Mouse (Mus musculus) MEL (cell line): ENCODE results near the gene Sox14. TPM values are rescaled to one million over a fixed set of nuclear protein-coding genes. Genes with fewer than 3 reads are reported as not detected.

ENCODE experiments used
- DNase-seq: peaks from one replicate; pipeline ENCODE4 v3.0.0; 2011; ENCODE audit warnings: low read depth, low spot score
- H3K27ac ChIP-seq: 2 replicates; pipeline ENCODE4 v1.5.1; 2012; ENCODE audit warnings: low read depth, mild to moderate bottlenecking, control low read depth, low read length, moderate library complexity; ENCODE audit not compliant: control insufficient read depth
- H3K27me3 ChIP-seq, 2 experiments: fragments of 150-350 bp in 1 of 2; sonication (generic) in 1 of 2; 2 replicates each; pipeline ENCODE4 v1.6.1; 2012; ENCODE audit warnings: low read length in 2 of 2, mild to moderate bottlenecking in 2 of 2, improper control_type of control experiment in 1 of 2, moderate library complexity in 1 of 2; ENCODE audit not compliant: insufficient read depth in 2 of 2, control insufficient read depth in 1 of 2
- H3K36me3 ChIP-seq, 2 experiments: 2 replicates each; pipeline ENCODE4 v1.6.1; 2012 to 2014; ENCODE audit warnings: low read length in 2 of 2, improper control_type of control experiment in 1 of 2, inconsistent platforms in 1 of 2, mild to moderate bottlenecking in 1 of 2; ENCODE audit not compliant: insufficient read depth in 2 of 2, control insufficient read depth in 1 of 2
- H3K4me1 ChIP-seq, 2 experiments: fragments of 150-350 bp in 1 of 2; sonication (generic) in 1 of 2; 2 replicates each; pipeline ENCODE4 v1.6.1; 2012; ENCODE audit warnings: low read length in 2 of 2, improper control_type of control experiment in 1 of 2, mild to moderate bottlenecking in 1 of 2; ENCODE audit not compliant: insufficient read depth in 2 of 2, control insufficient read depth in 1 of 2
- H3K4me3 ChIP-seq, 2 experiments: fragments of 150-350 bp in 1 of 2; sonication (generic) in 1 of 2; 2 replicates each; pipeline ENCODE4 v1.5.1; 2012; ENCODE audit warnings: low read depth in 2 of 2, low read length in 2 of 2, mild to moderate bottlenecking in 2 of 2, moderate library complexity in 2 of 2, control low read depth in 1 of 2, improper control_type of control experiment in 1 of 2; ENCODE audit not compliant: control insufficient read depth in 1 of 2, insufficient read depth in 1 of 2
- H3K79me2 ChIP-seq: 2 replicates; pipeline ENCODE4 v1.6.1; 2012; ENCODE audit warnings: mild to moderate bottlenecking, low read length, moderate library complexity; ENCODE audit not compliant: control insufficient read depth, poor library complexity, insufficient read depth
- H3K9ac ChIP-seq: 2 replicates; pipeline ENCODE4 v1.6.1; 2012; ENCODE audit warnings: low read depth, mild to moderate bottlenecking, control low read depth, low read length, moderate library complexity; ENCODE audit not compliant: control insufficient read depth, poor library complexity, severe bottlenecking
- H3K9me3 ChIP-seq: fragments of 150-350 bp; sonication (generic); replicated peaks from 2 replicates; pipeline ENCODE4 v1.6.1; 2012; ENCODE audit warnings: mild to moderate bottlenecking, low read length, improper control_type of control experiment, moderate library complexity; ENCODE audit not compliant: insufficient read depth
- CHD1 ChIP-seq: IDR thresholded peaks from 2 replicates; pipeline ENCODE4 v1.6.1; 2012; ENCODE audit warnings: low read depth, mild to moderate bottlenecking, inconsistent platforms, low read length, improper control_type of control experiment
- CTCF ChIP-seq, 3 experiments: IDR thresholded peaks in 2 of 3; conservative IDR thresholded peaks in 1 of 3; 2 replicates each; pipeline ENCODE4 v1.5.1; 2011 to 2012; ENCODE audit warnings: low read length in 3 of 3, low read depth in 2 of 3, mild to moderate bottlenecking in 2 of 3, improper control_type of control experiment in 1 of 3, inconsistent platforms in 1 of 3, mixed read lengths in 1 of 3, moderate library complexity in 1 of 3; ENCODE audit not compliant: control insufficient read depth in 1 of 3, insufficient read depth in 1 of 3, poor library complexity in 1 of 3, severe bottlenecking in 1 of 3
- E2F4 ChIP-seq: IDR thresholded peaks from 2 replicates; pipeline ENCODE4 v1.6.1; 2011; ENCODE audit warnings: low read depth, low read length, improper control_type of control experiment, borderline replicate concordance
- ELF1 ChIP-seq: IDR thresholded peaks from 2 replicates; pipeline ENCODE4 v1.6.1; 2014; ENCODE audit warnings: low read depth, mild to moderate bottlenecking, inconsistent platforms, low read length, improper control_type of control experiment, moderate library complexity
- EP300 ChIP-seq, 2 experiments: IDR thresholded peaks; 2 replicates each; pipeline ENCODE4 v1.6.1; 2011; ENCODE audit warnings: improper control_type of control experiment in 2 of 2, low read length in 2 of 2, low read depth in 1 of 2, mild to moderate bottlenecking in 1 of 2
- GABPA ChIP-seq: IDR thresholded peaks from 2 replicates; pipeline ENCODE4 v1.6.1; 2012; ENCODE audit warnings: low read depth, mild to moderate bottlenecking, inconsistent platforms, low read length, improper control_type of control experiment, moderate library complexity
- KAT2A ChIP-seq: conservative IDR thresholded peaks from 2 replicates; pipeline ENCODE4 v1.6.1; 2012; ENCODE audit warnings: low read depth, low read length, improper control_type of control experiment, inconsistent platforms
- MEF2A ChIP-seq: IDR thresholded peaks from 2 replicates; pipeline ENCODE4 v1.6.1; 2014; ENCODE audit warnings: low read depth, mild to moderate bottlenecking, inconsistent platforms, low read length, improper control_type of control experiment; ENCODE audit not compliant: poor library complexity, insufficient replicate concordance, severe bottlenecking; ENCODE audit errors: extremely low read depth
- MXI1 ChIP-seq: IDR thresholded peaks from 2 replicates; pipeline ENCODE4 v1.6.1; 2011; ENCODE audit warnings: mild to moderate bottlenecking, low read depth, low read length, improper control_type of control experiment
- NELFE ChIP-seq: IDR thresholded peaks from 2 replicates; pipeline ENCODE4 v1.6.1; 2011; ENCODE audit warnings: low read depth, low read length, improper control_type of control experiment
- NRF1 ChIP-seq: IDR thresholded peaks from 2 replicates; pipeline ENCODE4 v1.6.1; 2014; ENCODE audit warnings: low read depth, mild to moderate bottlenecking, inconsistent platforms, low read length, improper control_type of control experiment, moderate library complexity; ENCODE audit not compliant: poor library complexity, insufficient read depth, severe bottlenecking
- POLR2A ChIP-seq, 2 experiments: IDR thresholded peaks; 2 replicates each; pipeline ENCODE4 v1.6.1; 2011 to 2012; ENCODE audit warnings: low read length in 2 of 2, mild to moderate bottlenecking in 2 of 2, control low read depth in 1 of 2, improper control_type of control experiment in 1 of 2, low read depth in 1 of 2, moderate library complexity in 1 of 2; ENCODE audit not compliant: control insufficient read depth in 1 of 2, insufficient read depth in 1 of 2, poor library complexity in 1 of 2
- POLR2AphosphoS2 ChIP-seq: IDR thresholded peaks from 2 replicates; pipeline ENCODE4 v1.6.1; 2011; ENCODE audit warnings: low read length, improper control_type of control experiment
- RCOR1 ChIP-seq: IDR thresholded peaks from 2 replicates; pipeline ENCODE4 v1.6.1; 2012; ENCODE audit warnings: low read depth, mild to moderate bottlenecking, inconsistent platforms, low read length, improper control_type of control experiment
- SIN3A ChIP-seq: IDR thresholded peaks from 2 replicates; pipeline ENCODE4 v1.6.1; 2012; ENCODE audit warnings: low read length, improper control_type of control experiment, inconsistent platforms
- SMC3 ChIP-seq: IDR thresholded peaks from 2 replicates; pipeline ENCODE4 v1.6.1; 2011; ENCODE audit warnings: low read depth, low read length, improper control_type of control experiment
- TBP ChIP-seq: IDR thresholded peaks from 2 replicates; pipeline ENCODE4 v1.8.0; 2011; ENCODE audit warnings: low read depth, low read length, improper control_type of control experiment
- USF1 ChIP-seq: IDR thresholded peaks from 2 replicates; pipeline ENCODE4 v1.6.1; 2014; ENCODE audit warnings: low read depth, mild to moderate bottlenecking, inconsistent platforms, low read length, improper control_type of control experiment, moderate library complexity
- USF2 ChIP-seq, 2 experiments: IDR thresholded peaks; 2 replicates each; pipeline ENCODE4 v1.6.1; 2011 to 2012; ENCODE audit warnings: improper control_type of control experiment in 2 of 2, low read length in 2 of 2, borderline replicate concordance in 1 of 2, inconsistent platforms in 1 of 2, low read depth in 1 of 2, mild to moderate bottlenecking in 1 of 2; ENCODE audit not compliant: insufficient read depth in 1 of 2
- ZC3H11A ChIP-seq: IDR thresholded peaks from 2 replicates; pipeline ENCODE4 v1.6.1; 2012; ENCODE audit warnings: low read depth, mild to moderate bottlenecking, inconsistent platforms, low read length, improper control_type of control experiment
- ZNF384 ChIP-seq: IDR thresholded peaks from 2 replicates; pipeline ENCODE4 v1.6.1; 2012; ENCODE audit warnings: low read depth, mild to moderate bottlenecking, inconsistent platforms, low read length, improper control_type of control experiment
- polyA plus RNA-seq, 2 experiments: library from polyadenylated mRNA; stranded (reverse) in 1 of 2; unstranded in 1 of 2; fragments of >175 nt in 1 of 2; fragments of >200 nt in 1 of 2; gene quantifications; 2 replicates each; pipeline versions ENCODE4 v1.2.1 to v1.2.4; 2012; ENCODE audit warnings: low replicate concordance in 2 of 2, low read depth in 1 of 2; ENCODE audit not compliant: insufficient read length in 2 of 2, insufficient read depth in 1 of 2, missing spikeins in 1 of 2
- total RNA-seq: library from RNA; depleted of rRNA; stranded (reverse); fragments of 300-350 nt; gene quantifications from 2 replicates; pipeline ENCODE4 v1.2.3, GENCODE M21; 2012

The Sox14 gene
- total and polyA plus RNA-seq, 3 experiments = not detected

- Histone ChIP-seq H3K36me3 (no peaks in the 10 kb centered on the region), H3K9me3 (no peaks in the 10 kb centered on the region), H3K4me3 (no peak overlapping the region), H3K27me3 (no peaks in the 10 kb centered on the region), H3K4me1 (no peaks in the 10 kb centered on the region), H3K79me2 (no peaks in the 10 kb centered on the region)
- DNase-seq = no peak
- TF ChIP-seq ELF1 = no peak
- no peak for TF ChIP-seq NELFE
- no peak for TF ChIP-seq USF1
- TF ChIP-seq SMC3 = no peak
- no peak for TF ChIP-seq POLR2AphosphoS2
- TF ChIP-seq MXI1 = no peak
- TF ChIP-seq USF2 (IDR thresholded peaks at IDR 0.05; ENCODE audit: borderline replicate concordance in 1 of 2, insufficient read depth in 1 of 2, low read depth in 1 of 2, low read length in 2 of 2) = no peak
- no peak for TF ChIP-seq RCOR1
- TF ChIP-seq ZNF384 = no peak
- TF ChIP-seq EP300 (IDR thresholded peaks at IDR 0.05; ENCODE audit: low read depth in 1 of 2, low read length in 2 of 2) = no peak
- no peak for TF ChIP-seq CTCF (IDR thresholded peaks at IDR 0.05 in 2 of 3, conservative IDR thresholded peaks at IDR 0.05 in 1 of 3; ENCODE audit: control insufficient read depth in 1 of 3, insufficient read depth in 1 of 3, low read depth in 2 of 3, low read length in 3 of 3, poor library complexity in 1 of 3, severe bottlenecking in 1 of 3)
- TF ChIP-seq GABPA = no peak
- TF ChIP-seq E2F4 = no peak
- no peak for TF ChIP-seq CHD1
- no peak for TF ChIP-seq KAT2A
- TF ChIP-seq SIN3A = no peak
- TF ChIP-seq NRF1 = no peak
- TF ChIP-seq, all 39 proteins: peak for 0
- no peak overlapping the region for H3K9ac ChIP-seq
- no peak overlapping the region for H3K27ac ChIP-seq
Measured at GRCm38 (mm10) chr9:99872204-99873115, 3.5 kb downstream of the Sox14 start.

GRCm38 (mm10) chr9:99871556-99872203, 4.3 kb downstream of the Sox14 start:
- H3K36me3 ChIP-seq = no peaks in the 10 kb centered on the region
- no peaks in the 10 kb centered on the region for H3K9me3 ChIP-seq
- H3K27me3 ChIP-seq = no peaks in the 10 kb centered on the region
- H3K9ac ChIP-seq = no peak overlapping the region
- H3K79me2 ChIP-seq = no peaks in the 10 kb centered on the region
- H3K4me3 ChIP-seq = no peak overlapping the region
- H3K4me1 ChIP-seq = no peaks in the 10 kb centered on the region
- TF ChIP-seq POLR2A (IDR thresholded peaks at IDR 0.05; ENCODE audit: control insufficient read depth in 1 of 2, insufficient read depth in 1 of 2, low read depth in 1 of 2, low read length in 2 of 2, poor library complexity in 1 of 2) (no peak), MEF2A (no peak), TBP (no peak), EP300 (IDR thresholded peaks at IDR 0.05; ENCODE audit: low read depth in 1 of 2, low read length in 2 of 2) (no peak), NELFE (no peak), CHD1 (no peak), ZC3H11A (no peak), RCOR1 (no peak)
- no peak overlapping the region for H3K27ac ChIP-seq
- no peak for DNase-seq
